Mouse (Mus musculus) WW6 (cell line): ENCODE measurements around the gene Pip4k2b.

Source experiments
- DNase-seq: peaks from one replicate; pipeline ENCODE4 v3.0.0-alpha.2; 2013; ENCODE audit warnings: low read depth, low spot score

Pip4k2b gene

GRCm38 (mm10) chr11:97694921-97695711 is 49.4 kb downstream of the Pip4k2b start:
- DNase-seq = no peak

- no peak for DNase-seq
Measured at GRCm38 (mm10) chr11:97694435-97694834, 50.1 kb downstream of the Pip4k2b start.

- DNase-seq = no peak
Measured at GRCm38 (mm10) chr11:97689861-97690260, 54.6 kb downstream of the Pip4k2b start.

GRCm38 (mm10) chr11:97687061-97687460 is 57.4 kb downstream of the Pip4k2b start:
- no peak for DNase-seq

GRCm38 (mm10) chr11:97686322-97686908 is 58.1 kb downstream of the Pip4k2b start:
- no peak for DNase-seq

- no peak for DNase-seq
Measured at GRCm38 (mm10) chr11:97685613-97686321, 58.7 kb downstream of the Pip4k2b start, which contains the start of gene Cisd3. Gene Cisd3 (plus strand): TSS chr11:97685826.

- DNase-seq = no peak
Measured at GRCm38 (mm10) chr11:97684766-97685165, 59.7 kb downstream of the Pip4k2b start.

GRCm38 (mm10) chr11:97684063-97684680 is 60.3 kb downstream of the Pip4k2b start:
- no peak for DNase-seq

GRCm38 (mm10) chr11:97682504-97683055 is 61.9 kb downstream of the Pip4k2b start:
- no peak for DNase-seq

- no peak for DNase-seq
Measured at GRCm38 (mm10) chr11:97680430-97680829, 64.1 kb downstream of the Pip4k2b start.

GRCm38 (mm10) chr11:97678301-97678700 is 66.2 kb downstream of the Pip4k2b start:
- no peak for DNase-seq

- no peak for DNase-seq
Measured at GRCm38 (mm10) chr11:97677842-97678241, 66.7 kb downstream of the Pip4k2b start.

GRCm38 (mm10) chr11:97677381-97677780 is 67.1 kb downstream of the Pip4k2b start:
- DNase-seq = no peak

- DNase-seq = no peak
Measured at GRCm38 (mm10) chr11:97676050-97676754, 68.3 kb downstream of the Pip4k2b start.

GRCm38 (mm10) chr11:97673148-97673547 is 71.4 kb downstream of the Pip4k2b start:
- no peak for DNase-seq

GRCm38 (mm10) chr11:97671177-97671527 is 73.4 kb downstream of the Pip4k2b start:
- DNase-seq = no peak

GRCm38 (mm10) chr11:97670234-97671176 is 74.0 kb downstream of the Pip4k2b start:
- DNase-seq = no peak

- no peak for DNase-seq
Measured at GRCm38 (mm10) chr11:97669829-97670228, 74.7 kb downstream of the Pip4k2b start.

GRCm38 (mm10) chr11:97669268-97669667 is 75.2 kb downstream of the Pip4k2b start:
- DNase-seq = no peak

GRCm38 (mm10) chr11:97668160-97668559 is 76.3 kb downstream of the Pip4k2b start:
- DNase-seq = no peak
